Mouse (Mus musculus) lung, postnatal 0 days (tissue): ENCODE results near the gene Cks1b.

Source experiments
- CTCF ChIP-seq: IDR thresholded peaks from 2 replicates; pipeline ENCODE4 v1.5.1; 2016; ENCODE audit warnings: antibody characterized with exemption, mild to moderate bottlenecking
- EP300 ChIP-seq: IDR thresholded peaks from 2 replicates; pipeline ENCODE4 v1.6.1; 2016; ENCODE audit warnings: antibody characterized with exemption, mild to moderate bottlenecking, control low read depth

GRCm38 (mm10) chr3:89448720-89449537 is 30.7 kb upstream of the Cks1b start:
- TF ChIP-seq CTCF (no peak), EP300 (no peak)
